Mouse (Mus musculus): ENCODE measurements at regions not wholly inside any gene's neighbourhood (a gene's known extent, or its start where the extent isn't known, plus 50 kb on each side); places are given as distances from the start of the nearest gene placed in this dataset.

DNA sequence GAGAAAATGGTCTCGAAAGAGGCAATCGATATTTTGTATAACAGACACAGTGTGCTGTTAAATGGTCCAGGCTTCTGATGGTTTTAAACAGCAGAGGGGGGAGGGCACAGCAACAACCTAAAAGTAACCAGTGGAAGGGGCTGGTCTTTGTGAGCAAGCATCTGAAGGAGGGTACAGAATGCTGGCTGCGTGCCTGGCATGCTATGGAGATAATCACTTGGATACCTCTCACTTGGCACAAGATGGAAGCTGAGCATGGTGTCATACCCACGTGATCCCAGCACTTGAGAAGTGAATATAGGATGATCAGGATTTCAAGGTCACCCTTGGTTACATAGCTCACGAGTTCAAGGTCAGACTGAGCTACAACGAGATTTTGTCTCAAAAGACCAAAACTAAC is 315.9 kb upstream of the Mki67 start:
- no peak for ATAC-seq (replicated peaks; ENCODE audit: low FRiP score, low TSS enrichment, poor library complexity, severe bottlenecking)

DNA sequence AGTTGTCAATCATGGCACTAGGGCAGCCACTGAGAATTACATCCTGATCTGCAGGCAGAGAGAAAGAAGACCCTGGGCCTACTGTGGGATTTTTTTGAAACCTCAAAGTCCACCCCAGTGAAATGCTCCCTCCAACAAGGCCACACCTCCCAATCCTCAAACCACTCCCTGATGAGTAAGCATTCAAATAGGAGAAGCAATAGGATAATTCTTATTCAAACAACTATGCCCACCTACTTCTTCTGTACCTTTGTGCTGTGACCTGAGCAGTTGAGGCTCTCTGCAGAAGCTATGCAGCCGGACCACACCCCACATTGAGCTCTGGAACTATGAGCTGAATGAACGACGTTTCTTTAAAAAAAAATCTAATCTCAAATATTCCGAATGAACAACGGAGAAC is 317.4 kb upstream of the Mki67 start:
- no peak for ATAC-seq (replicated peaks; ENCODE audit: low FRiP score, low TSS enrichment, poor library complexity, severe bottlenecking)

DNA sequence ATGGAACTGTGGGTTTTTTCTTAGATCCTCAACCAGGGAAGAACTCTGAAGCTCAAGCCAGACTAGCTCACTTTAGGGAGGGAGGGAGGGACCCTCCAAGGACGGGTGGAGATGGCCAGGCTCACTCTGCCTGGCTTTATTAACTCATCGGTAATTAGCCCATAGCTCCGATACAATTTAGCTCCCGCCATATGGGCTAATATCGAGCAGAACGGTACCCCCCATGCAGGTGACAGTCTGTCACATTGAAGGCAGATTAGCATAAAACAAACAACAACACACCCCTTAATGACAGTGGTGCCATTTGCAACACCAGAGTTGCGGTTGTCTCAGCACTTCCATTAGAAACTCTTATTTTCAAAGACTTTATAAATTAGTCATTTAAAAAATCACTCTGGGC is 319.6 kb upstream of the Mki67 start:
- ATAC-seq (replicated peaks; ENCODE audit: low FRiP score, low TSS enrichment, poor library complexity, severe bottlenecking): no peak

DNA sequence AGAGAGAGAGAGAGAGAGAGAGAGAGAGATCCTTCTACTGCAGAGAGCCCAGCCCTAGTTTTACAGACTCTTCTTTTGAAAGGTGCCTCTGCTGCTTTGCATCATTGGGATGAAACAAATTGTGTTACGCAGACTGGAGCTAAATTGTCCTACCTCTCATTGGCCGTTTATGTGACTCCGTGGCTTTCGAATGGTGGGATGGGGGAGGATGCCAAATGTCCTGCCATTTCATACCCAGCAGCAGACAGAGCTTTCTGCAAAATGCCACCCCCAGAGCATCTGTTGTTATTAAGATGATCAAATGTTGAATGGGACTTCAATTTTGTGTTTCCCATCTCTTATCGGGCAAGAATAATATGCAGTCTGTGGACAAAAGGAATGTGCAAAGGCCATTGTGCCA is 321.9 kb upstream of the Mki67 start:
- no peak for ATAC-seq (replicated peaks; ENCODE audit: low FRiP score, low TSS enrichment, poor library complexity, severe bottlenecking)

DNA sequence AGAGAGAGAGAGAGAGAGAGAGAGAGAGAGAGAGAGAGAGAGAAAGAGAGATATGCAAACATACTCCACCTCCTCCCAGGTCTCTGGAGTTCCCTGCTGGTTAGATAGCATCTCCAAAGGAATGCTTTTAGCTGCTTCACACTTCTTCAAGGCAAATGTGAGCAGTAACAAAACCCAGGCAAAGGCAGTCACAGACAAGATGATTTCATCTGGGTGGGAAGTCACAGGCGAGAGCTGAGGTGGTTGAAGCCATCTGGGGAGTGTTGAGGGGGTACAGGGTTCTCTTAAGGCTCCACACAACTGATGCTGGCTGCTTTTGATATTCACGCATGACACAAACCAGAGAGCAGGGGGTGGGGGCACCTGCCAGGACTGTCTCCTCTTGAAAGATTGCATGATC is 322.7 kb upstream of the Mki67 start:
- ATAC-seq (replicated peaks; ENCODE audit: low FRiP score, low TSS enrichment, poor library complexity, severe bottlenecking): no peak

DNA sequence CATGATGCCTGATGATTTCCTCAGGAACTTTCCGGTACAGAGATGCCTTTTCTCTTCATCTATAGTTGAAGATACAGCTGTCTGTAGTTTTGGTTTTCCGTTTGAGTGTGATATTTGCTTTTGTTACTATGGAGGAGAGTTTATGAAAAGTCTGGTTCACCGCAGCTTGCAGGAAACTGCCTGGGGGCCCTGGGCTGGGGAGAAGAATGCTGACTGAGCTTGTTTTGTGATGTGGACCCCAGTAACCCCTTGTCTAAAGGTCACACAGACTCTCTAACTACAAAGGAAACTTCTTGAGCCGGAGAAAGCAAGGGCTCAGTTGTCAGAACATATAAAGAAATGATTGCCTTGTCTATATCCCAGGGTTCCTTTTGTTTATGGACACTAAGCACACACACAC is 325.8 kb upstream of the Mki67 start:
- no peak for ATAC-seq (replicated peaks; ENCODE audit: low FRiP score, low TSS enrichment, poor library complexity, severe bottlenecking)

DNA sequence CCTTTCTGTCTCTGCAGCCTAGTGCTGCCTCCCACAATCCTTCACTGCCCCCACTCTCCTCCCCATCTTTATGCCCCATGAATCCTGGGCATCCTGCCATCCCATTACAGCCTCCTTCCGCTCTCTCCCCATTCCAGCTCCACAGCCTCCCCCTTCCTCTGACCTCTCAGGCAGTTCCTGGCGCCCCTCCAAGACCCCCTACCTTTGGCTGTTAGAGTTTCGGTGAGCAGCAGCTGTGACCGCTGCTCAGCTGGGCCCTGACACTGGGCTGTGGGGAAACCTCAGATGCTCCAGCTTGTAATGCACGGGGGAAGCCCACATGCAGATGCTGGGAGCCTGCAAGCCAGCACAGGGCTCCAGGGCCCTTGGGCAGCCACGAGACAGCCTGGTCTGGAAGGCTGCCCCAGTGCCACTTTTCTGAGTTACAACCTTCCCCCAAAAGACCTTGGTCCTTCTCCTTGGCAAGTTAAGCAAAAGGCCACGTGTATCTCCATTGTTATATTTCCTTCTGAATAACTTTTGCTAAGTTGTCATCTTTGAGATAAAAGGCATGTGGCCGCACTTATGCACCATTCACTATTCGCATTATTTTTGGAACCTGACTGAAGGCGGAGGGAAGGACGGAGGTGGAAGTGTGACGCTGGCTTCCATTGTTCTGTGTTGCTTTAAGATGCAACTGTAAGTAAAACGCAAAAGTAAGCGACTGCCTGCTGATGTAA is 330.6 kb upstream of the Mki67 start:
- no peak for ATAC-seq (replicated peaks; ENCODE audit: low FRiP score, low TSS enrichment, poor library complexity, severe bottlenecking)

DNA sequence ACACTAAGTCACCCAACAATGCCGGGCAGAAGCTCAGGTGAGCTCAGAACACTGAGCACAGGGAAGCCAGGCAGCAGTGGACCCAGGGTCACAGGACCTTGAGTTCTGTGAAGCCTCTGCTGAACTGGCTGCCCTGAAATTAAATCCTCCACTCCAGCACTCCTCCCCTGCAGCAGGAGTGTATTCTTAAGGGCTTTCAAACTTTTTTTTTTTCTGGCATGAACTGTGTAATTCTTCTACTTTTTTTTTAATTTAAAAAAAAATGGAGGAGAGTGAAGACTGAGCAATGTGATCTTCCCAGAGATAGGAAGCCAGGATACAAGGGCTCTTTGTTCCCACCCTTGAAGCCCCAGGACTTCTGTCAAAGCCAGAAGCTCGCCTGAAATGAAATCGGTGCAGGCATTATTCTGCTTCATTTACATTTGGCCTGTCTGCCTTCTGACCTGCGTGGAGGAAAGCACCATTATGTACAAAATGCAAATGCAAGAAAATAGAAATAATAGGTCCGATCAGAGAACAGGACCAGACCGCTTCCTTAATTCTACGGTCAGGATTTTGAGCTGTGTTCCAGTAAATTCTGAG is 331.3 kb upstream of the Mki67 start:
- ATAC-seq (replicated peaks; ENCODE audit: low FRiP score, low TSS enrichment, poor library complexity, severe bottlenecking): no peak

DNA sequence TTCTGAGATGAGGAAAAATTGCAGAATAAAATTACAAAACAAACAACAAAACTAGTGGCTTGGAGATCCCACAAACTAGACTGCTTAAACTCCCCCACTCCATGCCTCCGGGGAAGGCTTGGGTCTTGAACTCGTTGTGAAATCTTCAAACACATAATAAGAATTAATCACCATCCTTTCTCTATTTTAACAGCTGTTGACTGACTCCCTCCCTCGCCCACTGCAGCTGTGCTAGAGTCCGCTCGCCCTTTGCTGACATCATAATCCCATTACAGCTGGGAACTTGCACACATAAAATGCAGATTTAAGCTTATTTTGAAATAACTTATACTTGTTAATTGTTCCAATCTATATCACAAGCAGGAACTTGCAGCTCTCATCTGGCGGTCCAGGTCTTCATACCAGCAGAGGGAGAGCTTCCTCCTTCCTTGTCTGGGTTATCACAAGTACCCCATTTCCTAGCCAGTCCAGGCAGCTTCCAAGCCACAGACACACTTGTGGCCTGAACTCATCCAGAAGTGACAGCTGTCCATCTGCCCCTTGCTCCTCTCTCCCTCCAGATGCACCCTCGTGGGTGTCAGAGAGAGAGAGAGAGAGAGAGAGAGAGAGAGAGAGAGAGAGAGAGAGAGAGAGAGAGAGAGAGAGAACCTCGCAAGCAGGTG is 332.9 kb upstream of the Mki67 start:
- no peak for ATAC-seq (replicated peaks; ENCODE audit: low FRiP score, low TSS enrichment, poor library complexity, severe bottlenecking)

DNA sequence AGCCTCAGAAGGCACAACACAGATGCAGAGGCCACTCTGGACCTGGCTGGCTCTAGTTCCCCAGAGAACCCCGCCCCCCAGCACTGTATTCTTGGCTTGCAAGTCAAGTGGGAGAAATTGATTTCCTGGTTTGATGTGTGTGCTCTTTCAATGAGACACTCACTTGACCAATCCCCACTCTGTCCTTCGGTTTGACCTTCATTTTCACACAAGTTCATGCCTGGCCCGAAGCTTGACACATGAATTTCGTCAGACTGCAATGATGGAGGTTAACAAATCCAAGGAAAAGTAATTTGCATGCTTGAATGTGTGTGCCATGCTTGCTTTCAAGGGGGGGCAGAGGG is 333.4 kb upstream of the Mki67 start:
- ATAC-seq (replicated peaks; ENCODE audit: low FRiP score, low TSS enrichment, poor library complexity, severe bottlenecking): no peak

DNA sequence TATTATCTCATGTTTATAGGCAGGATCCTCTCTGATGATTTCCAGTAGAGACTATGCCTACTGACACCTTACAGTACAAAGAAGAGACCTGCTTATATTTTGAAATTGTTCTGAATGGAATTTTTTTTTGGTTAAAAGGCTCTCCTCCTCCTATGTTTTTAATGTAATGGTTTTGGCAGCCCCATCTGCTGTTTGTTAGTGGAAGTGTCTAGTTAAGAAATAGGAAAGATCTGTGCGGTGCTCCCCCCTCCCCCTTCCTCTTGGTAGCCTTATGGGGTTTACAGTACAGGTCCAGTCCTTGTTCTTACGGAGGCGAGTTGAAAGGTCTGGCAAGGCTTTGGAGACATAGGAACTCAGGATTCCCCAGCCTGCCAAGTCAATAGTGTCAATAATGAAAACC is 334.0 kb upstream of the Mki67 start:
- ATAC-seq (replicated peaks; ENCODE audit: low FRiP score, low TSS enrichment, poor library complexity, severe bottlenecking): no peak

DNA sequence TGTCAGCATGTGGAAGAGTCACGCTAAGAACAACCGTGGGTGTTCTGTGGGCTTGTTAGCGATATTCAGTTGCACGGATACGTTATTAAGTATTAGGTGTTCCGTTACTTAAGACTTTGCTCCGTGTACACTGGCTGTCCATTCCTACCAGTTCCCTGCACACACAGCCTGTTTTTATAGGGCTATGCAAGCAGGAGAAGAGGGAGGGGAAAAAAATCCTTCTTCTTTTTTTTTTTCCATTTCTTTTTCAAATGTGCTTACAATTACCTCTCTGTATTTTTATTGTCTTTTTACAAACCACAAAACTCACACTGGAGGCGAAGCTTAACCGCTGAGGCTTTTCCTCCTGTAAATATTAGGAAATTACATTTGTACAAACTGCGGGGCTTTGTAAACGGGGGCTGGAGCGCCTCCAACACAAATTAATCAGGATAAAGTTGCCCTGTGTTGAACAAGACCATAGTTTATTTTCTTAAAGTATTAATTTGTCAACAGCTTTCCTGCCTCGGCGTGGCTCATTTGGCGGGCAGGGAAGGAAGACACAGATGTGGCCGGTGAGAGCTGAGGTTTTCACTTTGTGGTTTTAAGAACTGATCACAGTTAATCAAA is 340.8 kb upstream of the Mki67 start:
- ATAC-seq (replicated peaks; ENCODE audit: low FRiP score, low TSS enrichment, poor library complexity, severe bottlenecking): no peak

DNA sequence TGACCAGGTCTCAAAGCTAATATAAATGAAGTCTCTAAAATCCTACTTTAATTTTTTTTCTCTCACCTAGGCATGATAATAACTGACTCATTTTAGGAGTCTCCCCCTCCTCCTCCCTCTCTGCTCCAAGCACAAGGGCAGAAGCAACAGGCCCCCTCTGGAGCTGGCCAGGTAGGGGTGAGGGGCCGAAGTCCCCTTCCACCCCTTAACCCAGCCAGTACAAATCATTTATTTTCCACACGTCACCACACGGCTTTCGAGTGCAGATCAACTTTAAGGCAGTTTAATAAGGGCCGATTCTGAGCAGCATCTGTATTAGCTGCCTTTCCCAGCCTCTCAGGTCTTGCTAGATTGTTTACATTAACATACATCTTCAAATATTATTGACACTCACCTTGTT is 342.2 kb upstream of the Mki67 start:
- ATAC-seq (replicated peaks; ENCODE audit: low FRiP score, low TSS enrichment, poor library complexity, severe bottlenecking): no peak

DNA sequence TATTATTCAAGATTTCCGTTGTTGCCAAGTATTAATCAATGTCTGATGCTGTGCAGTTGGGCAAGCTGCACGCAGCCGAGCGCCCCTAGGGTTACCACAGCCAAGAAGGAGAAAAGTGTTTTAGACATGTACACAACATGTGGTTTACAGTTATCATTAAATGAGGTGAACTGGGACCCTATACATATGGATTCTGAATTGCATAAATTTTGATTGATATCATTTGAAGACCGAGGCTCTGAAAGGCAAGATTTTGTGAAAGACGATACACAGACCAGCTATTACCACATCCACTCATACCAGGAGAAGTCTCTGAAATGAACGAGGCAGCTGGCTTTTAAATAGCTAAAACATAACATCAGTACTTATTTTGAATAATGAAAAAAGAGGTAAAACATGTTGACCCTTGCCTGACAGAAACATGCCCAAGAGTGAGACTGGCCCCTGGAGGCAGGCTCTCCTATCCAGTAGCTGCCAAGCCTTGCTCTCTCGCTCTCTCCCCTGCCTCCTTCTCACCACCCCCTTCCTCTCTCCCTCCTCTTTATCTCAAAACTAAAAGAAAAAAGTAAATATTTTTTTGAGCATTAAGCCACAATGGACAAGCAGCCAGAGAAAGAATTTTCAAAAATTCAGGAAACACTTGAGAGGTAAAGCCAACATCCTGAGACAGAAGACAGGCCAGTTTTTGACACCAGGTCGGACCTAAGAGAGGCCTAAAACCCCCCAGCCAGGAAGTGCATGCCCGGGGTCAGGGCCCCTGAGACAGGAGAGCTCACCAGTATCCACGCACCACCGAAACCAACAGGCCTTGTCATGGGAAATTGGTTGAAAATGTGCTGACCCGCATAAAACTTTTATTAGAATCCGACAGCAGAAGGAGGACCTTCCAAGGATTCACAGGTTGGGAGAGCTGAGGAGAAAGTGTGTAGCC is 342.9 kb upstream of the Mki67 start:
- ATAC-seq (replicated peaks; ENCODE audit: low FRiP score, low TSS enrichment, poor library complexity, severe bottlenecking): no peak

DNA sequence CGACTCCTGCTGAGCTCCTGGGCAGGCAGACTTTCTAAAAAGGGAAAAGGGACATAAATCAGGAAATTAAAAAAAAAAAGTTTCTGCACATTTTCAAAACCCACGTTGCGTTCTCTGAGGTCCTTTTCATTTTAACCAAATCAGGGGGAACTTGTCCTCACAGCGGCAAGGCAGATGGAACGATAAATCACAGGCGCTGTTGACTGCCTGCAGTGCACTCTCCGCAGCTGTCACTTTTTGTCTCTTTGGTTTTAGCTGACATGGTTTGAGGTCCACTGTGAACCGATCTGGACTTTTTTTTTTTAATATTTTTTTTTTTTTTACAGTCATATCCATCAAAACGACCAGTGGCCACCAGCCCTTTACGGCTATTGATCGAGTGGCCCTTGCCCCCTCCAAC is 343.7 kb upstream of the Mki67 start:
- no peak for ATAC-seq (replicated peaks; ENCODE audit: low FRiP score, low TSS enrichment, poor library complexity, severe bottlenecking)

DNA sequence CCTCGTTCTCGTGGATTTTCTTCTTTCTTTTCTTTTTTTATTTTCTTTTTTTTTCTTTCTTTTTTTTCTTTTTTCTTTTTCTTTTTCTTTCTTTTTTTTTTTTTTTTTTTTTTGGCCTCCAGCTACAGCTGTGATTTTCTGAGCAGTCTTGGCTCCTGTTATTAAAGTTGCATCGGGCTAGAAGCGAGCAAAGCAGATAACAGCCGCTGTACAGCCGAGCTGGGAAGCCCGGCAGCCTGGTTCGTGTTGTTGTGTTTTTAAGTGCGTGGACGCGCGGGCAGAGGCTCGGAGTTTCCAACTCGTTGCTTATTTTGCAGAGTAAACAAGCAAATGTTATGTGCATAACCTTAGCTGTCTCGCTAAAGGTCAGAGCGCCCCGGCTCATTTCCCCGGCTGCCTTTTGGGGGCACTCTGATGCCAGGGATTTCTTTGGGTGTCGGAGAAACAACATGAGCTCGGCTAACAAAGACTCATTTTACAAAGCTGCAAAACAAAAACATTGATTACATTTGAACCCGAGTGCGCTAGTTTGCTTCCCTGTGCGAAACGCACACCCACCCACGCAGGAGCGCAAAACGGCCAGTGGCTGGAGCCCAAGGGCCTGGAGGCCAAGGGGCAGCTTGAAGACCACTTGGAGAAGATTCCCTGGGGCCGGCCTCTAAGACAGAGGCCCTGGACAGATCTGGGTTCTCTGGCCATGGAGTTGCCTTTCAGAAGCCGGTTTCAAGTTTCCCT is 344.3 kb upstream of the Mki67 start:
- ATAC-seq (replicated peaks; ENCODE audit: low FRiP score, low TSS enrichment, poor library complexity, severe bottlenecking): no peak

DNA sequence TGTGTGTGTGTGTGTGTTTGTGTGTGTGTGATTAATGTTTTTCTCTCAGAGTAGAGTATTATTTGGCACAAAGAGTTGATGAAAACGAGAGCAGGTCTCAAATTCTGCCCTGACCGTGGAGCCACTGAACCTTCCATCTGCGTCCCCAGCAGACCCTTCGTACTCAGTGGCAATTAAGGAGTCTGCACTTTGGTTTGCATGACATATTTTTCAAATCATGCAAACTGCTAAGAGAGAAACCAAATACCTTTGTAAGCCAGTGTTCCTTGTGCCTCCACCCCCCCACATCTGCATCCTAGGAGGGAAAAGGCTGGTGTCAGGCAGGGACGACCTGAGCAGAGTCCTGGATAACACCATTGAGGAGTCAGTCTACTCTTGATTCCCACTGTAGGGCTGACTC is 346.5 kb upstream of the Mki67 start:
- no peak for ATAC-seq (replicated peaks; ENCODE audit: low FRiP score, low TSS enrichment, poor library complexity, severe bottlenecking)

DNA sequence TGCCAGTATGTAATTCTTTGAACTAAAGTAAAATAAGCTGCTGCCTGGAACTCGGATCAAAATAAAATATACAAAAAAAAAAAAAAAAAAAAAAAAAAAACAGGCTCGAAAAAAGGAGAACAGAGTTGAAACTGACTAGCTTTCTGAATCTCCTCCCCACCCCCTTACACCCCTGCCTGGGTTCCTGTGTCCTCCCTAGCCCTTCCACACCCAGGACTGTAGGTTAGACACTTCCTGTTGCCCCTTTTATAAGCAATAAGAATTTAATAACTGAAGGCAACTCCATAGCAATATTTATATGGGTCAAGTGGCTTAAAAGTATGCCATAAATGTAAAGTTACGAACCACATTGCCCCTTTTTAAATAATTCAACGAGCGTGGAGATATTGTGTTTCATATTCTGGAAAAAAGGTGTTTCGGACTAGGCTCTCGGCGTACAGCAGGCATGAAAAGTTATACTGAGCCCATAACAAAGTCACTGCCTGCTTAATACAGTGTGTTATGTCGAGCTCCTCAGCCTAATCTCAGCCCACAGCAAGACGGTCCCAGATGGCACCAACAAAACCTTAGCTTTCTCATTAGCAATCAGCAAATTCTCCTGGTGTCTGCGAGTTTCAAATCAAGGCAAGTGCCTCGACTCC is 349.0 kb upstream of the Mki67 start:
- ATAC-seq (replicated peaks; ENCODE audit: low FRiP score, low TSS enrichment, poor library complexity, severe bottlenecking): no peak

DNA sequence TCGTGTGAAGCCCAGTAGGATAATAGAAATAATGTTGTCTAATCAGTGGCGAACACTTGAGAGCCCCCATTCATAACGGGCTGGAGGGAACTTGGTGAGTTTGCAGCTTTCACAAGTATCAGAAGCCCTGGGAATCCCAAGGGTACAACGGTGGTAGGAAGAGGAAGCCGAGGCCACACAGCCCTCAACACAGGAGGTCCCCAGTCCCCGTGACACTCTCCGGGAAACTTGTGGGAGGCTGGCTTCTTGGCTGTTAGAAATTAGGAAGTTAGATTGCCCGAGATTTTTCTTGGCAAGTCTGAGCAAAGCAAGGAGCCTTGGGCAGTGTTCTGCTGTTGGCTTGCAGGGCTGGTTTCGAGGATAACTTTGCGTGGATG is 349.5 kb upstream of the Mki67 start:
- ATAC-seq (replicated peaks; ENCODE audit: low FRiP score, low TSS enrichment, poor library complexity, severe bottlenecking): no peak

Measured in megakaryocyte-erythroid progenitor cell, adult 5-6 weeks (primary cell).